In the genomic region with DNA sequence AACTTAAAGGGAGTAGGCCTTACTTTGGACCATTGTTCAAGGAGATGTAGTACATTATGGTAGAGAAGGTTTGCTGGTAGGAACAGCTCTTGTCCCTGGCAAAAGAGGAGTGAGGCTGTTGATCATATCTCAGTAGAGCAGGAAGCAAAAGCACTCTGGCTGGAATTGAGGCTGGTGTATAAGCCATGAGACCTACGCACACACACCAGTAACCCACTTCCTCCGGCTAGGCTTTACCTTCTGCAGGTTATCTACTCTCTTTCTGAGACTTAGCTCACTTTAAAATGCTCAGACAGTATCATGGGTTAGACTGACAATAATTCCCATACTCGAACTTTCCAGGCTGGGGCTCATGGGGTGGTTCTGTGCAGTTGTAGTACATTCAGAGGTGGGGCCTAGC, we compare ENCODE assay signal across 19 mouse cellular contexts. TPM values are rescaled to one million over a fixed set of nuclear protein-coding genes. Genes with fewer than 3 reads are reported as not detected.
DNase-seq lines count a peak whose midpoint lies in the region; ATAC-seq and TF ChIP-seq lines count a peak whose summit lies in the region.
"Had no signal": no experiment of that assay in that cellular context is flagged by ENCODE, and none has a peak within 500 bp of the region (broad histone marks: within the 10 kb centered on the region; RNA-seq: fewer than 3 reads in every experiment).

No protein-coding gene starts in this region.

- peaks cover 51% of the 10 kb centered on the region for H3K4me1 ChIP-seq in liver, embryonic 12.5 days
- H3K4me1 ChIP-seq in liver, postnatal 0 days (ENCODE audit: insufficient read depth): peaks cover 8% of the 10 kb centered on the region
- no peaks in the 10 kb centered on the region for H3K4me1 ChIP-seq in forebrain, postnatal 0 days (ENCODE audit: insufficient read depth)
- H3K4me1 ChIP-seq: hindbrain, embryonic 10.5 days; limb, embryonic 10.5 days; midbrain, embryonic 15.5 days had no signal

- no peak overlapping the region for H3K27ac ChIP-seq in liver, embryonic 12.5 days
- H3K27ac ChIP-seq in liver, postnatal 0 days (ENCODE audit: low read depth): no peak overlapping the region
- no peak overlapping the region for H3K27ac ChIP-seq in forebrain, postnatal 0 days (ENCODE audit: low read depth, low read length)
- H3K27ac ChIP-seq: hindbrain, embryonic 10.5 days; limb, embryonic 10.5 days; liver, embryonic 14.5 days; midbrain, embryonic 15.5 days had no signal

- no peak for TF ChIP-seq EP300 in liver, postnatal 0 days (IDR thresholded peaks at IDR 0.05; ENCODE audit: low read depth)

- no peak overlapping the region for H3K4me3 ChIP-seq in liver, embryonic 12.5 days
- no peak overlapping the region for H3K4me3 ChIP-seq in liver, postnatal 0 days (ENCODE audit: low read depth, low read length)
- no peak overlapping the region for H3K4me3 ChIP-seq in forebrain, postnatal 0 days (ENCODE audit: low read depth, low read length)
- H3K4me3 ChIP-seq: hindbrain, embryonic 10.5 days; limb, embryonic 10.5 days; midbrain, embryonic 15.5 days had no signal

- H3K27me3 ChIP-seq in liver, embryonic 12.5 days (replicated peaks): no peaks in the 10 kb centered on the region
- H3K27me3 ChIP-seq in liver, postnatal 0 days (ENCODE audit: insufficient read depth, low read length): no peaks in the 10 kb centered on the region
- H3K27me3 ChIP-seq in forebrain, postnatal 0 days (ENCODE audit: insufficient read depth, low read length): no peaks in the 10 kb centered on the region
- H3K27me3 ChIP-seq: midbrain, embryonic 15.5 days; Patski had no signal

- 47% methylated on average over 3 of the region's 3 CpGs for WGBS in liver, embryonic 12.5 days (ENCODE audit: insufficient replicate concordance)
- WGBS in liver, postnatal 0 days (ENCODE audit: insufficient replicate concordance): 57% methylated on average over 3 of the region's 3 CpGs
- 88% methylated on average over 3 of the region's 3 CpGs for WGBS in forebrain, postnatal 0 days

- no peak for TF ChIP-seq CTCF in liver, postnatal 0 days (IDR thresholded peaks at IDR 0.05; ENCODE audit: low read depth)
- no peak for TF ChIP-seq CTCF in forebrain, postnatal 0 days (IDR thresholded peaks at IDR 0.05; ENCODE audit: low read depth)

- no peak for ATAC-seq in liver, embryonic 12.5 days
- no peak for ATAC-seq in liver, postnatal 0 days
- peak; percentile 79 for ATAC-seq in CD4-positive, CD25-positive, alpha-beta regulatory T cell, adult 4 months
- peak; percentile 17 to 41; a peak in 1 of 4 replicates for ATAC-seq in hematopoietic stem cell, adult 5-6 weeks (replicated peaks in 1 of 2; ENCODE audit: insufficient read depth in 1 of 2, low FRiP score in 2 of 2, low TSS enrichment in 1 of 2, low read depth in 1 of 2, poor library complexity in 2 of 2, severe bottlenecking in 2 of 2)
- no peak for ATAC-seq in forebrain, postnatal 0 days
- ATAC-seq: forebrain, embryonic 16.5 days; midbrain, embryonic 15.5 days; Patski had no signal

- intact Hi-C loops in left cerebral cortex, postnatal 4 days (cut with DNase I): no loop called here

- no peaks in the 10 kb centered on the region for H3K9me3 ChIP-seq in liver, embryonic 12.5 days (replicated peaks)
- H3K9me3 ChIP-seq in liver, postnatal 0 days (ENCODE audit: low read length): no peaks in the 10 kb centered on the region
- H3K9me3 ChIP-seq in forebrain, postnatal 0 days (ENCODE audit: low read length): no peaks in the 10 kb centered on the region
- H3K9me3 ChIP-seq: hindbrain, embryonic 10.5 days; limb, embryonic 10.5 days; midbrain, embryonic 15.5 days had no signal

- no peak overlapping the region for H3K9ac ChIP-seq in liver, embryonic 12.5 days
- H3K9ac ChIP-seq in liver, postnatal 0 days (replicated peaks): no peak overlapping the region
- no peak overlapping the region for H3K9ac ChIP-seq in forebrain, postnatal 0 days
- H3K9ac ChIP-seq: liver, embryonic 14.5 days; midbrain, embryonic 15.5 days had no signal

- no peaks in the 10 kb centered on the region for H3K36me3 ChIP-seq in liver, embryonic 12.5 days
- no peaks in the 10 kb centered on the region for H3K36me3 ChIP-seq in liver, postnatal 0 days (replicated peaks; ENCODE audit: insufficient read depth, low read length)
- no peaks in the 10 kb centered on the region for H3K36me3 ChIP-seq in forebrain, postnatal 0 days (ENCODE audit: insufficient read depth)
- H3K36me3 ChIP-seq: hindbrain, embryonic 10.5 days; limb, embryonic 10.5 days; midbrain, embryonic 15.5 days had no signal

- DNase-seq in liver, postnatal 0 days: no peak
- peak; percentile 81 for DNase-seq in naive thymus-derived CD4-positive, alpha-beta T cell, adult 2 months (ENCODE audit: low read depth)
- no peak for DNase-seq in forebrain, postnatal 0 days
- DNase-seq in left cerebral cortex, postnatal 4 days: no peak
- DNase-seq: adrenal gland, postnatal 14 days; cerebellum, adult 18-20 months; cerebellum, postnatal 25 days; embryo, embryonic 11 days; kidney, adult 2 months; kidney, postnatal 14 days had no signal

- peak overlapping the region; percentile 15; the same call in 1 of the 2 replicates for H3K4me2 ChIP-seq in liver, embryonic 12.5 days
- no peak overlapping the region for H3K4me2 ChIP-seq in liver, postnatal 0 days (ENCODE audit: low read depth, low read length)
- H3K4me2 ChIP-seq in forebrain, postnatal 0 days (ENCODE audit: low read depth): no peak overlapping the region
- H3K4me2 ChIP-seq: midbrain, embryonic 15.5 days had no signal

RNA-seq across cellular contexts. Expression of gene Fyb, which starts 2.7 kb away (rescaled TPM):
- polyA plus RNA-seq in liver, embryonic 12.5 days (2016; fragmentation: Nextera tagmentation; extraction: Ambion mirVana): 32.2 and 36.7 TPM in 2 replicates
- 28.0 and 29.7 TPM in 2 replicates for polyA plus RNA-seq in liver, postnatal 0 days (2015; fragmentation: Nextera tagmentation; extraction: Ambion mirVana)
- polyA plus RNA-seq in CD4-positive, CD25-positive, alpha-beta regulatory T cell, adult 4 months (2017; shearing (Covaris generic)): 100 to 1,000 TPM; 684 to 751 TPM
- 80.6 and 94.5 TPM in 2 replicates for total RNA-seq in hematopoietic stem cell, adult 5-6 weeks (2017)
- 0.54 and 0.95 TPM in 2 replicates for total RNA-seq in forebrain, postnatal 0 days (2014; rRNA removed)
- 1.9 and 2.2 TPM in 2 replicates for polyA plus RNA-seq in forebrain, postnatal 0 days (2015; fragmentation: Nextera tagmentation; extraction: Ambion mirVana)
- total RNA-seq in left cerebral cortex, postnatal 4 days (2021): 1 to 10 TPM; 4.9 to 5.3 TPM

Comparison
In these comparisons a context has a peak if more than half of its experiments do, and no peak if none do; other contexts are left out.
1. ATAC-seq: peak in CD4-positive, CD25-positive, alpha-beta regulatory T cell, adult 4 months (single experiment) and hematopoietic stem cell, adult 5-6 weeks (2 of 2); none in liver, embryonic 12.5 days (single experiment), liver, postnatal 0 days (single experiment) and forebrain, postnatal 0 days (single experiment).
2. RNA of gene Fyb, which starts 2.7 kb away (polyA plus RNA-seq): 684 to 751 TPM in CD4-positive, CD25-positive, alpha-beta regulatory T cell, adult 4 months; 32.2 to 36.7 TPM in liver, embryonic 12.5 days, 28.0 to 29.7 TPM in liver, postnatal 0 days and 1.9 to 2.2 TPM in forebrain, postnatal 0 days; every median in the first group is over 10 times any median in the second.